Mouse (Mus musculus): ENCODE results near the gene L2hgdh.
"Not testable (repeated sequence)": the region's sequence is repeated elsewhere in the genome, so short reads cannot be mapped to it uniquely, and the experiment has no call there.

DNA sequence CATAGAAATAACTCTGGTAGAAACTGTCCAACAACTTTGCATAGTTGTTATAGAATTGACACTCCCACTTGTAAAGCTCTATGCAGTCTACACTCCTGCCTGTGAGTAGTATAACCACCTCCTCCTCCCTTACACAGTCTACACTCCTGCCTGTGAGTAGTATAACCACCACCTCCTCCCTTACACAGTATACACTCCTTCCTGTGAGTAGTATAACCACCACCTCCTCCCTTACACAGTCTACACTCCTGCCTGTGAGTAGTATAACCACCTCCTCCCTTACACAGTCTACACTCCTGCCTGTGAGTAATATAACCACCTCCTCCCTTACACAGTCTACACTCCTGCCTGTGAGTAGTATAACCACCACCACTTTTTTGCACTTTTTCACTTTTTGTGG, 70.7 kb downstream of the L2hgdh start:
- not testable (repeated sequence) for TF ChIP-seq CTCF, EP300 (IDR thresholded peaks at IDR 0.05; ENCODE audit: low read depth)

Data from liver, postnatal 0 days (tissue).